Mouse (Mus musculus) retina, postnatal 7 days (tissue): ENCODE measurements around the gene Josd2.

Experiments
- DNase-seq: peaks from one replicate; pipeline ENCODE4 v3.0.0-alpha.2; 2012; ENCODE audit warnings: low read depth, low spot score

The Josd2 gene

GRCm38 (mm10) chr7:44500046-44500445, 32.3 kb downstream of the Josd2 start:
- no peak for DNase-seq

- DNase-seq: peak; percentile 76
These were observed 33.9 kb downstream of the Josd2 start for GRCm38 (mm10) chr7:44501563-44502115.

- no peak for DNase-seq
These were observed 39.7 kb downstream of the Josd2 start for GRCm38 (mm10) chr7:44507491-44507890.

GRCm38 (mm10) chr7:44519240-44519913, 51.6 kb downstream of the Josd2 start:
- no peak for DNase-seq

GRCm38 (mm10) chr7:44520990-44521389, 53.2 kb downstream of the Josd2 start:
- DNase-seq: no peak
